Mouse (Mus musculus) granulocyte monocyte progenitor cell, adult 5-6 weeks (primary cell): ENCODE data around the gene Mast1. TPM values are rescaled to one million over a fixed set of nuclear protein-coding genes. Genes with fewer than 3 reads are reported as not detected.

Experiments used
- ATAC-seq: replicated peaks from 2 replicates; pipeline ENCODE4 v1.8.0; 2016; ENCODE audit warnings: mild to moderate bottlenecking, moderate TSS enrichment, inconsistent platforms; ENCODE audit not compliant: poor library complexity, severe bottlenecking
- total RNA-seq, 2 experiments: library from RNA; stranded (forward) in 1 of 2; stranded (reverse) in 1 of 2; fragments of 200-712, 200-1000 nt in 1 of 2; fragments of >200 nt in 1 of 2; fragmentation: Nextera tagmentation in 1 of 2; gene quantifications; 2 replicates each; pipeline ENCODE4 v1.2.3; 2014 to 2017

Mast1 gene
- total RNA-seq, 2 experiments from 2014 or later: not detected

DNA sequence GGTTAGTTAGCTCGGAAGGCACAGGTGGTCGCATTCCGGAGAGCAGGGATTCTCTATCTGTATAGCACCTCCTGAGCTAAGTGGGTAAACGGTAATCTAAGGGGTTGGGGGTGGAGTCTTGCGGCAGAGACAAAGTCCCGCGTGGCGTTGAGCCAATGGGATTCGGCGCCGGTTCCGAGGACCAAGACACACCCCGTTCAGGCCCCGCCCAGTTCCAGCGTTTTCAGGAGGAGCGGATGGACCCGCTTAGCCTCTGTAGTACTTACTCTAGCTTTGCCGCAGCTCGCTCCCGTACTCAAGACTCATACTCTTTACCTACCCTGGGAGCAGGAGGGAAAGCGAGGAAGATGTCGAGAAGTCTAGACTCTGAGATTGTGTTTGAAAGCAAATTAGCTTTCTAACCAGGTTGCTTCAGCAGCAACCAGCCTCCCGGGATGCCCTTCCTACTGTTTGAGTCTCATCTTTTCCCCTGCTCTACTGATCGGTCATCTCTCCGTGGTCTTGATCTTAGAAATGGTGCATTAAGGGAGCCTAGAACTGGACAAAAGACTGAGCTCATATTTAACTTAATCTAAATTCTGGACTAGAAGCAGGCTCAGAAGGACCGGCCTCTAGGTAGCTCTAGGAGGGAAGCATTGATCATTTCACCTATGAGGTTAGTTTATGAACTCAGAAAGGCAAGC, 7.5 kb upstream of the Mast1 start:
- ATAC-seq: peak; percentile 58

GRCm38 (mm10) chr8:84943699-84944098, 6.5 kb upstream of the Mast1 start:
- no peak for ATAC-seq

DNA sequence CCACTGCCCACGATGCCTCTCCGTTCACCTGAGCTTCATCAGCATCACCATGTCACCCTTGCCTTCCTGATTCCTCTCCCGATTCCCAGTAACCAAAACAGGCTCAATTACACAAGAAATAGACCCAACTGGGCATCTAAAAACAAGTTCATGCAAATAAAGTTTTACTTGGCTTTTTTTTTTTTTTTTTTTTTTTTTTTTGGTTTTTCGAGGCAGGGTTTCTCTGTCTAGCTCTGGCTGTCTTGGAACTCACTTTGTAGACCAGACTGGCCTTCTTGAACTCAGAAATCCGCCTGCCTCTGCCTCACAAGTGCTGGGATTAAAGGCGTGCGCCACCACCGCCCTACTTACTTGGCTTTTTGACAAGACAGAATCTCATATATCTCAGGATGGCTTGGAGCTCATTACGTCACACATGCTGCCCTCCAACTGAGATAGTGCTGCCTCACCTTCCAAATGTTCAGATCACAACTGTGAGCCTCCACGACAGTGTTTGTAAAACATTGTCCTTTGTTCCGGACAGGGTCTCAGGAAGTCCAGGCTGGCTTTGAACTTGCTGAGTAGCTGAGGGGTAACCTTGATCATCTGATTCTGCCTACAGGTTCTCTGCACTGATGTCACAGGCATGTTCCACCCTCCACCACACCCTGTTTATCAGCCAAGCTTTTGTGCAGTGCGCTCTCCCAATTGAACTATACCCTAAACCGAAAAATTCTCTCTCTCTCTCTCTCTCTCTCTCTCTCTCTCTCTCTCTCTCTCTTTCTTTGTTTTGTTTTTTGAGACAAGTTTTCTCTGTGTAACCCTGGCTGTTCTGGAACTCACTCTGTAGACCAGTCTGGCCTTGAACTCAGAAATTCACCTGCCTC, 694 bp upstream of the Mast1 start:
- no peak for ATAC-seq

DNA sequence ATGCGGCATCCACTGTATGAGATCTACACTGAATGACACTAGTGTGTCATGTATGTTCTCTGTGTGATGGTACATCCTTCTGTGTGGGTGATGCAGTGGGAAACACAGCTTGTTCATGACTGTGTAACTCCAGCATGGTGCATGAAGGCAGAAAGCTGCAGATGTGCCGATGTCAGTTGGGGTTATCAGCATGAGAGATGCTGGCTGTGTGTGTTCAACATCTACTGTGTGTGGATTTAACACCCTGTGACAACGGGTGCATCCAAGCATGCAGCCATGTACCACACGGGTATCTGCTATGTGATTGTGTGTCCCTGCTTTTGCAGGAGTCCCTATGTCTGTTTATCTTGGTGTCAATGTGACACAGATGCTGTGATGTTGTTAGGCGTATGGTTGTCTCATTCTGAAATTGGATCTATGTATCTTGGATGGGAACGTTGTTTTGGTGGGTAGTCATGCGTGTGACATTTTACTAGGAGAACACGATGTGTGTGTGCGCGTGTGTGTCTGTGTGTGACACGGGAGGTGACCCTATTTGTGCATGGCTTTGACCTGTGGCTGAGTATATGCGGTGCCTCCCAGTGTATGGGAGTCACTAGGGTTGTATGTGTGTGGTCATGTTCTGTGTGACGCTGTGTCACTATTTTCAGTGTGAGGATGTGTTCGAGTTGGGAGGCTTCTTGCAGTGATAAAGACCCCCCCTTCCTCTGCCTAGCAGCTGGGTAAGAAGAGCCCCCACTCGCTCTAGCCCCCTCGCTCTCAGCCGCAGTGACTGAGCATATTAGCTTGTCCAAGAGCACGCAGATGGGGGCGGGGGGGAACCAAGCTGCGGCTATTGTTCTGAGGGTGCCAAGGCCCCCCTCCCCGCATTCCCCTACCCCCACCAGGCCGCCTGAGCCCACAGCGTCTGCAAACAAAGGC, 858 bp downstream of the Mast1 start:
- ATAC-seq: no peak

DNA sequence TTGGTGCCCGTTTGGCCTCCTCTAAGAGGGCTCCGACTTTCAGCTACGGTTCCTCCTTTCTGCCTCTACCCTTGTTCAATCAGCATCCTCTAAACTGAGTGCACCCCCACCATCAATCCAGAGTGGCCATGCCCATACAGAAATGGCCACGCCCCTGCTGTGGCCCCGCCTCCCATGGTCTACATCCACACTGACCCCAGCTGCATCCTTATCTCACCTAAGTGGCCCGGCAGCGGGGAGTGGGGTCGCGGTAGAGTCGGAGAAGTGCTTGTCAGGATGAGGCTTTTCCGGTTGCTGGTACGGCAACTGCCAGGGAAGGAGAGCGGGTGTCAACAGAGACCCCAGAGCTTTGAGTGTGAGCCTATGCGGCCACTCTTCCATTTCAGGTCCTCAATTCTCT, 1.7 kb downstream of the Mast1 start:
- ATAC-seq: peak; percentile 33

GRCm38 (mm10) chr8:84934860-84935259, 2.3 kb downstream of the Mast1 start:
- ATAC-seq: no peak

GRCm38 (mm10) chr8:84933767-84934559, 3.2 kb downstream of the Mast1 start:
- ATAC-seq: no peak

GRCm38 (mm10) chr8:84930582-84930981, 6.6 kb downstream of the Mast1 start:
- ATAC-seq: no peak

- ATAC-seq: peak; percentile 87
Measured at GRCm38 (mm10) chr8:84928456-84929306, 8.5 kb downstream of the Mast1 start.

DNA sequence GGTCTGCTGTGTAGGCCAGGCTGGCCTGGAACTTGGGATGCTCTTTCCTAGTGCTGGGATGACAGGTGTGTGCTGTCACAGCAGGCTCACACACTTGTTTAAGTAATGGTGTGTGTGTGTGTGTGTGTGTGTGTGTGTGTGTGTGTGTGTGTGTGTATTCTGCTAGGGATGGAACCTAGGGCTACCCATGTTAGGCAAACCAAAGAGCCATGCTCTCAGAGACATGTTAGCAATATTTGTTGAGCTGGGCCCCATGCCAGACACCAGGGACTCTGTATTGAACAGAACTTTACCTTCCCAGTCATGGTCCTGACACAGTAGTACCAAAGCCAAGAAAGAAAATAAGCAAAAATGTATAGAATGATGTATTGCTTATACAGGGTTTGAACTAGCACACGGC, 9.6 kb downstream of the Mast1 start:
- no peak for ATAC-seq

DNA sequence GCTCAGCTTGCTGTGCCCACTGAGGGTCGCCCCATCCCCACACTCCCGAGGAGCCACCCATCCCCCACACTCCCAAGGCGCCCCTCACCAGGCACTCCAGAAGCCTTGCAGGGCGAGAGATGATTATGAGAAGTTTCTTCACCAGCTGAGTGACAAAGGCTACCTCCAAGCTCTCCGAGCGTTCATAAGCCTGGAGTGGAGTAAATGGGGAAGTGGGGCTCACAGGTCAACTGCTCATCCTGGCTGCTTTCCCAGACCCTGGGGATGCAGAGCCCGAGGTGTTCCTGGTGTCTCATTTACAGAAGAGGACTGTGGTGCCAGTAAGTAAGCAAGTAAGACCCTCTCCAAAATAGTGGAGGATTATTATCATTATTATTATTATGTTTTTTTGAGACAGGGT, 11.6 kb downstream of the Mast1 start:
- ATAC-seq: peak; percentile 53

- ATAC-seq: no peak
Measured at GRCm38 (mm10) chr8:84921596-84921995, 15.6 kb downstream of the Mast1 start.

DNA sequence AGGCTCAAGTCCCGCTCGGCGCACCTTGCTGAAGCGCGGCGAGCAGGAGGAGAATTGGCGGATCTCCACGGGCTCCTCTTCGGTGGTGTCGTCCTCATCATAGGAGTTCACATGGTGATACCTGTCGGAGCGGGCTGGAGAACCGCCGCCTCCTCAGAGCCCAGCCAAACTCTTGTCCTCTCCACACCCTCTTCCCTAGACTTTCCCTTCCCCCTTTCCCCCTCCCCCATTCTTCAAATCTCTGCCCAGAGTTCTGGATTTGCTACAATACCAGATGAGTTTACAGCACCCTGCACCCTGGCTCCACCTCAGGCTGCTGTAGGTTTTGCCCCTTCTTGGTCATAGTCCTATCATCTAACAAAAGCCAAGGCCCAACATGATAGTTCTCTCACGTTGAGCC, 18.5 kb downstream of the Mast1 start:
- ATAC-seq: no peak

GRCm38 (mm10) chr8:84917781-84918180, 19.4 kb downstream of the Mast1 start:
- no peak for ATAC-seq

GRCm38 (mm10) chr8:84915269-84915668, 21.9 kb downstream of the Mast1 start:
- ATAC-seq: no peak

GRCm38 (mm10) chr8:84913960-84914359, 23.2 kb downstream of the Mast1 start:
- ATAC-seq: no peak

DNA sequence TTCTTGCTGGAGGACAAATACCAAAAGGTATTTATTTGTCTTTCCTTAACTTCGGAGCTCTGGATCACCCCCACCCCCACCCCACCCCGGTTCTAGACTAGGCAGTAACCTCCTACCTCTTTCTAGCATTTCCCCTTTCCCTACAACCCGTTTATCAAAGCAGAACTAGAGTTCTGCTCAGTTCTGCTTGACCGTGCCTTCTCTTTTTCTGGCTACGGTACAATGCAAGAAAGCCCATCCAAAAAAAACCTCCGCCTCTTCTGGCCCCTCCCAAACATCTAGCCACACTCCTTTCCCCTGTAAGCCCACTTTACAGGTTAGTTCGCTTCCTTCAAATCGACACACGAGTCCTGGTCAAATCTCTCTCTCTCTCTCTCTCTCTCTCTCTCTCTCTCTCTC, 23.7 kb downstream of the Mast1 start:
- peak; percentile 35 for ATAC-seq

- peak; percentile 13 for ATAC-seq
Measured at GRCm38 (mm10) chr8:84912895-84913501, 24.2 kb downstream of the Mast1 start.

DNA sequence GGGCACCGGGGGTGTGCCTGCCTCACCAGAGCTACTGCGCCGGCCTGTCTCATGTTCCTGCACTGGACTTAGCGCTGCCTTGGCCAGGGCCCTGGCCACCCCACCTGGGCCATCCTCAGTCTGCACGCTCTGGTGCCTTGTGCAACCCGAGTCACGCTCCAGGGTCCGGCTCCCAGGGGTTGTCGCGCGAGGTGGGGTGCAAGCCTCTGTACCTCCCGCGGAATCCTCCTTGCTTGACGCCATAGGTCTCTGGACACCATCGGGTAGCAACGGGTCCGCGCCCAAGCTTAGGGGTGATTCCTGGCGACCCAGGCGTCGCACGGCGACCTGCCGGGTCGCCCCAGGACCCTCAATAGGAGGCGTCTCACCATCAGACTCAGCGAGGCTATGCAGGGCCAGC, 24.8 kb downstream of the Mast1 start:
- ATAC-seq: no peak
